Mouse (Mus musculus): ENCODE measurements around the gene Rabac1.

DNA sequence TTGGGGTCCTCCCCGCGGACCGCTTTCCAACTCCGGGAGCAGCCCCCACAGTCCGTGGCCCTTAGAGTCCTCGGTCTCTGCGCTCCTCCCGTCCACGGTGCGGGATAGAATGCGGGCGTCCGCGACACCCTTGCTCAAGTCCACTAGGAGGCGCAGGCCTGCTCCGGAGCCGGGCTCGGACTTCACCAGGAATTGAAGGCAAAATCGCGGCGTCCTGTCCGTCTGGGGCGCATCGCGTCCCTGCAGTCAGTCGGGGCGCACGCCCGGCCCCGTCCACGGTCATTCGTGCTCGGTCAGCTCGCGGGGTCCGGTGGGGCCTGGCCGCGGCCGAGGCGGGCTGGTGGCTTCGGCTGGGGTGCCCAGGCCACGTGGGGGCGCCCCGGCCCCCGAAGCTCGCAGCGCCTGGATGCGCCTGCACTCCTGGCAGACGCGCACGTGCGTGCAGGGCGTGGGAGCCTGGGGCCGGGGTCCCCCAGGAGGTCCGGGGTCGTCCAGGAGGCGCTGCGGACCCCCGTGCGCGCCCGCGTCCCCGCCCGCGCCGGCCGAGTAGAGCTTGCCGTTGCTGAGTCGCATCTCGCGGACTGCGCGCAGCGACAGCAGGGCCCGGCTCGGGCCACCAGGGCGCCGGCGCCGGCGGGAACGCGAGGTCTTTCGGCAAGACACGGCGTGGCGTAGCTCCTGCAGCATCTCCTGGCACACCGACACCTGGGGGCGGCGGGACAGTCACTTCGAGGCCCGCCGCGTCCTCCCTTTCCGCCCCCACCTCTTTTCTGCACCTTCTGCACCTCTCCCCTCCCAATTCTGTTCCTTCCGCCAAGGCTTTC lies 37.7 kb upstream of the Rabac1 start:
- TF ChIP-seq CTCF (IDR thresholded peaks at IDR 0.05; ENCODE audit: control insufficient read depth, insufficient read depth, insufficient replicate concordance, low read depth, low read length) (peak; percentile 23; the same call in 1 of the 2 replicates), POLR2A (IDR thresholded peaks at IDR 0.05; ENCODE audit: control insufficient read depth, low read depth, low read length) (no peak)

Data from testis, adult 2 months (tissue).